Mouse (Mus musculus): Measurements from ENCODE around the gene Rae1. TPM values are rescaled to one million over a fixed set of nuclear protein-coding genes. Genes with fewer than 3 reads are reported as not detected.

The Rae1 gene
- polyA plus RNA-seq, 1 experiment from 2014 or later = 140 TPM

- WGBS = 81% methylated on average over 3 of the region's 3 CpGs
- Histone ChIP-seq H3K4me3 (ENCODE audit: low read depth, low read length) (no peak overlapping the region), H3K4me1 (ENCODE audit: control insufficient read depth, insufficient read depth, low read length) (no peaks in the 10 kb centered on the region), H3K9me3 (ENCODE audit: control insufficient read depth, low read length) (no peaks in the 10 kb centered on the region), H3K27me3 (ENCODE audit: control insufficient read depth, insufficient read depth, low read length) (no peaks in the 10 kb centered on the region), H3K36me3 (ENCODE audit: control insufficient read depth, insufficient read depth, low read length) (peaks cover 53% of the 10 kb centered on the region), H3K27ac (ENCODE audit: low read depth, low read length) (no peak overlapping the region), H3K4me2 (no peak overlapping the region), H3K9ac (ENCODE audit: low read length) (no peak overlapping the region)
- DNase-seq (ENCODE audit: low spot score, missing footprints) = no peak
- ATAC-seq (ENCODE audit: low FRiP score) = no peak
Measured at GRCm38 (mm10) chr2:173010220-173010717, 10.4 kb downstream of the Rae1 start.

GRCm38 (mm10) chr2:173011440-173011839 is 11.5 kb downstream of the Rae1 start:
- H3K27ac ChIP-seq (ENCODE audit: low read depth, low read length) = no peak overlapping the region
- no peaks in the 10 kb centered on the region for H3K4me1 ChIP-seq (ENCODE audit: control insufficient read depth, insufficient read depth, low read length)
- H3K9me3 ChIP-seq (ENCODE audit: control insufficient read depth, low read length) = no peaks in the 10 kb centered on the region
- no peak overlapping the region for H3K4me3 ChIP-seq (ENCODE audit: low read depth, low read length)
- H3K9ac ChIP-seq (ENCODE audit: low read length) = no peak overlapping the region
- H3K36me3 ChIP-seq (ENCODE audit: control insufficient read depth, insufficient read depth, low read length) = peaks cover 49% of the 10 kb centered on the region
- no peaks in the 10 kb centered on the region for H3K27me3 ChIP-seq (ENCODE audit: control insufficient read depth, insufficient read depth, low read length)
- no peak for ATAC-seq (ENCODE audit: low FRiP score)
- no peak overlapping the region for H3K4me2 ChIP-seq
- DNase-seq (ENCODE audit: low spot score, missing footprints) = no peak
- WGBS = 96% methylated on average over 8 of the region's 8 CpGs

- no peak overlapping the region for H3K4me3 ChIP-seq (ENCODE audit: low read depth, low read length)
- WGBS = 82% methylated on average over 7 of the region's 7 CpGs
- no peak overlapping the region for H3K4me2 ChIP-seq
- peaks cover 9% of the 10 kb centered on the region; the same call in 1 of the 2 replicates for H3K27me3 ChIP-seq (ENCODE audit: control insufficient read depth, insufficient read depth, low read length)
- peaks cover 32% of the 10 kb centered on the region for H3K36me3 ChIP-seq (ENCODE audit: control insufficient read depth, insufficient read depth, low read length)
- H3K4me1 ChIP-seq (ENCODE audit: control insufficient read depth, insufficient read depth, low read length) = peaks cover 4% of the 10 kb centered on the region; the same call in 1 of the 2 replicates
- no peak for ATAC-seq (ENCODE audit: low FRiP score)
- H3K9ac ChIP-seq (ENCODE audit: low read length) = no peak overlapping the region
- H3K9me3 ChIP-seq (ENCODE audit: control insufficient read depth, low read length) = no peaks in the 10 kb centered on the region
- DNase-seq (ENCODE audit: low spot score, missing footprints) = no peak
- no peak overlapping the region for H3K27ac ChIP-seq (ENCODE audit: low read depth, low read length)
Measured at GRCm38 (mm10) chr2:173014741-173015287, 14.9 kb downstream of the Rae1 start.

- no peaks in the 10 kb centered on the region for H3K9me3 ChIP-seq (ENCODE audit: control insufficient read depth, low read length)
- H3K4me2 ChIP-seq = no peak overlapping the region
- DNase-seq (ENCODE audit: low spot score, missing footprints) (no peak), ATAC-seq (ENCODE audit: low FRiP score) (no peak)
- H3K4me3 ChIP-seq (ENCODE audit: low read depth, low read length) = no peak overlapping the region
- no peak overlapping the region for H3K27ac ChIP-seq (ENCODE audit: low read depth, low read length)
- H3K4me1 ChIP-seq (ENCODE audit: control insufficient read depth, insufficient read depth, low read length) = peaks cover 16% of the 10 kb centered on the region
- H3K36me3 ChIP-seq (ENCODE audit: control insufficient read depth, insufficient read depth, low read length) = peaks cover 8% of the 10 kb centered on the region; the same call in 1 of the 2 replicates
- H3K9ac ChIP-seq (ENCODE audit: low read length) = no peak overlapping the region
- 47% methylated on average over 6 of the region's 6 CpGs for WGBS
- H3K27me3 ChIP-seq (ENCODE audit: control insufficient read depth, insufficient read depth, low read length) = peaks cover 19% of the 10 kb centered on the region
Measured at GRCm38 (mm10) chr2:173017940-173018339, 18.0 kb downstream of the Rae1 start.

- Histone ChIP-seq H3K27ac (ENCODE audit: low read depth, low read length) (no peak overlapping the region), H3K27me3 (ENCODE audit: control insufficient read depth, insufficient read depth, low read length) (peaks cover 19% of the 10 kb centered on the region), H3K4me2 (no peak overlapping the region), H3K4me3 (ENCODE audit: low read depth, low read length) (no peak overlapping the region), H3K9ac (ENCODE audit: low read length) (no peak overlapping the region), H3K4me1 (ENCODE audit: control insufficient read depth, insufficient read depth, low read length) (peaks cover 22% of the 10 kb centered on the region), H3K9me3 (ENCODE audit: control insufficient read depth, low read length) (no peaks in the 10 kb centered on the region), H3K36me3 (ENCODE audit: control insufficient read depth, insufficient read depth, low read length) (peaks cover 3% of the 10 kb centered on the region; the same call in 1 of the 2 replicates)
- 13% methylated on average over 8 of the region's 8 CpGs for WGBS
- DNase-seq (ENCODE audit: low spot score, missing footprints) (no peak), ATAC-seq (ENCODE audit: low FRiP score) (no peak)
Measured at GRCm38 (mm10) chr2:173018618-173019017, 18.7 kb downstream of the Rae1 start.

GRCm38 (mm10) chr2:173019322-173019721 is 19.4 kb downstream of the Rae1 start:
- 15% methylated on average over 9 of the region's 9 CpGs for WGBS

GRCm38 (mm10) chr2:173019790-173020189 is 19.9 kb downstream of the Rae1 start:
- peak; percentile 99 for DNase-seq (ENCODE audit: low spot score, missing footprints)
- peaks cover 19% of the 10 kb centered on the region for H3K27me3 ChIP-seq (ENCODE audit: control insufficient read depth, insufficient read depth, low read length)
- no peak overlapping the region for H3K27ac ChIP-seq (ENCODE audit: low read depth, low read length)
- no peaks in the 10 kb centered on the region for H3K9me3 ChIP-seq (ENCODE audit: control insufficient read depth, low read length)
- peak overlapping the region; percentile 23 for H3K4me3 ChIP-seq (ENCODE audit: low read depth, low read length)
- peak overlapping the region; percentile 36 for H3K9ac ChIP-seq (ENCODE audit: low read length)
- H3K4me1 ChIP-seq (ENCODE audit: control insufficient read depth, insufficient read depth, low read length) = peaks cover 31% of the 10 kb centered on the region
- 0% methylated on average over 25 of the region's 29 CpGs for WGBS
- peak overlapping the region; percentile 57 for H3K4me2 ChIP-seq
- peak; percentile 77 for ATAC-seq (ENCODE audit: low FRiP score)
- 0 out of 2 replicates have a peak, but pooled peaks cover 3% of the 10 kb centered on the region for H3K36me3 ChIP-seq (ENCODE audit: control insufficient read depth, insufficient read depth, low read length)

More at GRCm38 (mm10) chr2:173019322-173019721, 19.4 kb downstream of the Rae1 start:
- peaks cover 19% of the 10 kb centered on the region for H3K27me3 ChIP-seq (ENCODE audit: control insufficient read depth, insufficient read depth, low read length)
- H3K27ac ChIP-seq (ENCODE audit: low read depth, low read length) = no peak overlapping the region
- H3K9ac ChIP-seq (ENCODE audit: low read length) = peak overlapping the region; percentile 36
- DNase-seq (ENCODE audit: low spot score, missing footprints) (peak; percentile 88), ATAC-seq (ENCODE audit: low FRiP score) (peak; percentile 2; the same call in 1 of the 2 replicates)
- 0 out of 2 replicates have a peak, but pooled peaks cover 3% of the 10 kb centered on the region for H3K36me3 ChIP-seq (ENCODE audit: control insufficient read depth, insufficient read depth, low read length)
- H3K9me3 ChIP-seq (ENCODE audit: control insufficient read depth, low read length) = no peaks in the 10 kb centered on the region
- peaks cover 29% of the 10 kb centered on the region for H3K4me1 ChIP-seq (ENCODE audit: control insufficient read depth, insufficient read depth, low read length)
- peak overlapping the region; percentile 57 for H3K4me2 ChIP-seq
- peak overlapping the region; percentile 23 for H3K4me3 ChIP-seq (ENCODE audit: low read depth, low read length)

GRCm38 (mm10) chr2:173020430-173020829 is 20.5 kb downstream of the Rae1 start, which contains the start of gene Rbm38:
Rbm38 (plus strand) TSS chr2:173020498.
- no peaks in the 10 kb centered on the region for H3K9me3 ChIP-seq (ENCODE audit: control insufficient read depth, low read length)
- peak within 1 kb of the TSS; percentile 23 for H3K4me3 ChIP-seq (ENCODE audit: low read depth, low read length)
- peaks cover 34% of the 10 kb centered on the region for H3K4me1 ChIP-seq (ENCODE audit: control insufficient read depth, insufficient read depth, low read length)
- peak within 1 kb of the TSS; percentile 36 for H3K9ac ChIP-seq (ENCODE audit: low read length)
- peak within 1 kb of the TSS; percentile 79 for H3K4me2 ChIP-seq
- peak; percentile 88 for DNase-seq (ENCODE audit: low spot score, missing footprints)
- WGBS = 25% methylated on average over 11 of the region's 11 CpGs
- H3K27ac ChIP-seq (ENCODE audit: low read depth, low read length) = no peak within 1 kb of the TSS
- no peak for ATAC-seq (ENCODE audit: low FRiP score)
- peaks cover 19% of the 10 kb centered on the region for H3K27me3 ChIP-seq (ENCODE audit: control insufficient read depth, insufficient read depth, low read length)
- peaks cover 1% of the 10 kb centered on the region; the same call in 1 of the 2 replicates for H3K36me3 ChIP-seq (ENCODE audit: control insufficient read depth, insufficient read depth, low read length)

- DNase-seq (ENCODE audit: low spot score, missing footprints) (peak; percentile 100), ATAC-seq (ENCODE audit: low FRiP score) (peak; percentile 87)
- peaks cover 5% of the 10 kb centered on the region for H3K36me3 ChIP-seq (ENCODE audit: control insufficient read depth, insufficient read depth, low read length)
- H3K4me3 ChIP-seq (ENCODE audit: low read depth, low read length) = peak overlapping the region; percentile 76
- peak overlapping the region; percentile 65; the same call in 1 of the 2 replicates for H3K27ac ChIP-seq (ENCODE audit: low read depth, low read length)
- H3K27me3 ChIP-seq (ENCODE audit: control insufficient read depth, insufficient read depth, low read length) = peaks cover 19% of the 10 kb centered on the region
- H3K4me2 ChIP-seq = peak overlapping the region; percentile 79
- peak overlapping the region; percentile 88 for H3K9ac ChIP-seq (ENCODE audit: low read length)
- H3K4me1 ChIP-seq (ENCODE audit: control insufficient read depth, insufficient read depth, low read length) = peaks cover 37% of the 10 kb centered on the region
- WGBS = under 1% methylated on average over 54 of the region's 54 CpGs
- H3K9me3 ChIP-seq (ENCODE audit: control insufficient read depth, low read length) = no peaks in the 10 kb centered on the region
Measured at GRCm38 (mm10) chr2:173021633-173022055, 21.7 kb downstream of the Rae1 start.
